8 mouse cellular contexts compared by ENCODE assay signal in genomic region chr11:98918231-98918630, GRCm38 (mm10). TPM values are rescaled to one million over a fixed set of nuclear protein-coding genes. Genes with fewer than 3 reads are reported as not detected.
DNase-seq lines count a peak whose midpoint lies in the region; ATAC-seq and TF ChIP-seq lines count a peak whose summit lies in the region.

No protein-coding gene starts in this region.

- peaks cover 8% of the 10 kb centered on the region; the same call in 1 of the 2 replicates for H3K4me1 ChIP-seq in lung, adult 2 months (ENCODE audit: control insufficient read depth, insufficient read depth, low read length)
- H3K4me1 ChIP-seq in brown adipose tissue, adult 24 weeks (ENCODE audit: control insufficient read depth, insufficient read depth, insufficient read length, low read length), result peaks cover 13% of the 10 kb centered on the region

- ATAC-seq in inflammation-experienced regulatory T-cells, adult 6 months, result peak; percentile 76
- ATAC-seq in megakaryocyte-erythroid progenitor cell, adult 5-6 weeks (replicated peaks; ENCODE audit: low FRiP score, low TSS enrichment, poor library complexity, severe bottlenecking), result peak; percentile 48

- H3K4me3 ChIP-seq in lung, adult 2 months (replicated peaks; ENCODE audit: extremely low read depth, low read depth, low read length), result no peak overlapping the region
- peak overlapping the region; percentile 54 for H3K4me3 ChIP-seq in brown adipose tissue, adult 24 weeks (ENCODE audit: insufficient read depth, low read depth, low read length)

- peak; percentile 70 to 79 for DNase-seq in lung, adult 18-20 months
- DNase-seq in lung, adult 2 months, result no peak
- no peak for DNase-seq in layer of hippocampus, adult 9-11 months
- no peak for DNase-seq in cerebellum, adult 9-10 months
- no peak for DNase-seq in left cerebral cortex, adult 18-20 months (ENCODE audit: low spot score in 2 of 2)

- WGBS in lung, adult 2 months, result 44% methylated on average over 9 of the region's 9 CpGs

- no peak for TF ChIP-seq CTCF in lung, adult 2 months (IDR thresholded peaks at IDR 0.05; ENCODE audit: insufficient read depth, low read length)

- TF ChIP-seq POLR2A in lung, adult 2 months (IDR thresholded peaks at IDR 0.05; ENCODE audit: borderline replicate concordance, extremely low read depth, low read depth, low read length), result no peak

- H3K27ac ChIP-seq in brown adipose tissue, adult 24 weeks (replicated peaks; ENCODE audit: low read depth, low read length), result peak overlapping the region; percentile 93

RNA-seq across cellular contexts. Expression of gene Rara, which starts 9.4 kb away (rescaled TPM):
- polyA plus RNA-seq in lung, adult 2 months (2012; rRNA removed), result 59.0 and 62.2 TPM in 2 replicates
- polyA plus RNA-seq in brown adipose tissue, adult 24 weeks (2012; ENCODE audit: insufficient read depth, insufficient read length, missing spikeins), result 3.2 and 5.5 TPM in 2 replicates
- 1 to 10 TPM; 7.4 to 8.1 (median 7.6) TPM for polyA plus RNA-seq in inflammation-experienced regulatory T-cells, adult 6 months (2017; shearing (Covaris generic))
- 7.8 and 15.9 TPM in 2 replicates for total RNA-seq in megakaryocyte-erythroid progenitor cell, adult 5-6 weeks (2014; fragmentation: Nextera tagmentation)
- 2.2 and 3.0 TPM in 2 replicates for total RNA-seq in megakaryocyte-erythroid progenitor cell, adult 5-6 weeks (2017)
- 10 to 100 TPM; 14.4 to 14.9 TPM for total RNA-seq in left cerebral cortex, adult 18-20 months (2021)

RNA-seq across cellular contexts. Expression of gene Cdc6, which starts 10.6 kb away (rescaled TPM):
- polyA plus RNA-seq in lung, adult 2 months (2012; rRNA removed), result 0.16 and 0.25 TPM in 2 replicates
- 0.28 and 1.7 TPM in 2 replicates for polyA plus RNA-seq in brown adipose tissue, adult 24 weeks (2012; ENCODE audit: insufficient read depth, insufficient read length, missing spikeins)
- 10 to 100 TPM in 1 of 3 experiments, 1 to 10 TPM in 2; 5.1 to 40.6 (median 5.2) TPM for polyA plus RNA-seq in inflammation-experienced regulatory T-cells, adult 6 months (2017; shearing (Covaris generic))
- total RNA-seq in megakaryocyte-erythroid progenitor cell, adult 5-6 weeks (2014; fragmentation: Nextera tagmentation), result 85.0 and 101 TPM in 2 replicates
- total RNA-seq in megakaryocyte-erythroid progenitor cell, adult 5-6 weeks (2017), result 67.8 and 78.7 TPM in 2 replicates
- total RNA-seq in left cerebral cortex, adult 18-20 months (2021), result under 1 TPM; 0.33 to 0.45 TPM

RNA-seq across cellular contexts. Expression of gene Wipf2, which starts 54.8 kb away (rescaled TPM):
- 10.1 and 14.0 TPM in 2 replicates for polyA plus RNA-seq in lung, adult 2 months (2012; rRNA removed)
- polyA plus RNA-seq in brown adipose tissue, adult 24 weeks (2012; ENCODE audit: insufficient read depth, insufficient read length, missing spikeins), result 5.2 and 5.8 TPM in 2 replicates
- 10 to 100 TPM; 10.4 to 15.1 (median 14.2) TPM for polyA plus RNA-seq in inflammation-experienced regulatory T-cells, adult 6 months (2017; shearing (Covaris generic))
- total RNA-seq in megakaryocyte-erythroid progenitor cell, adult 5-6 weeks (2014; fragmentation: Nextera tagmentation), result 23.5 and 26.9 TPM in 2 replicates
- 3.6 and 4.4 TPM in 2 replicates for total RNA-seq in megakaryocyte-erythroid progenitor cell, adult 5-6 weeks (2017)
- 10 to 100 TPM; 73.3 to 75.5 TPM for total RNA-seq in left cerebral cortex, adult 18-20 months (2021)

Comparison
In these comparisons a context has a peak if more than half of its experiments do, and no peak if none do; other contexts are left out.
1. DNase-seq: peak in lung, adult 18-20 months (2 of 2); none in lung, adult 2 months (single experiment), layer of hippocampus, adult 9-11 months (single experiment), cerebellum, adult 9-10 months (single experiment) and left cerebral cortex, adult 18-20 months (0 of 2).